8 mouse cellular contexts compared by ENCODE assay signal in genomic region chr8:111889931-111890910, GRCm38 (mm10). TPM values are rescaled to one million over a fixed set of nuclear protein-coding genes. Genes with fewer than 3 reads are reported as not detected.
DNase-seq lines count a peak whose midpoint lies in the region; ATAC-seq lines count a peak whose summit lies in the region.

No protein-coding gene starts in this region.

- H3K4me2 ChIP-seq in liver, embryonic 11.5 days: peak overlapping the region; percentile 41
- H3K4me2 ChIP-seq in hindbrain, embryonic 16.5 days (ENCODE audit: low read length): peak overlapping the region; percentile 72
- peak overlapping the region; percentile 47 for H3K4me2 ChIP-seq in neural tube, embryonic 13.5 days

- no peak for ATAC-seq in liver, embryonic 11.5 days (replicated peaks; ENCODE audit: low FRiP score)
- peak; percentile 37; the same call in 1 of the 2 replicates for ATAC-seq in hindbrain, embryonic 16.5 days
- ATAC-seq in neural tube, embryonic 13.5 days (ENCODE audit: low read depth): no peak

- WGBS in liver, embryonic 11.5 days: 13% methylated on average over 86 of the region's 86 CpGs
- 11% methylated on average over 86 of the region's 86 CpGs for WGBS in hindbrain, embryonic 16.5 days
- WGBS in neural tube, embryonic 13.5 days: 11% methylated on average over 86 of the region's 86 CpGs

- H3K4me1 ChIP-seq in liver, embryonic 11.5 days (replicated peaks; ENCODE audit: control insufficient read depth, insufficient read depth, low read length): no peaks in the 10 kb centered on the region
- H3K4me1 ChIP-seq in hindbrain, embryonic 16.5 days (ENCODE audit: control insufficient read depth, insufficient read depth, low read depth, low read length): peaks cover 5% of the 10 kb centered on the region
- H3K4me1 ChIP-seq in neural tube, embryonic 13.5 days (replicated peaks): peaks cover 17% of the 10 kb centered on the region

- no peak for DNase-seq in liver, embryonic 11.5 days (ENCODE audit: low spot score)
- no peak for DNase-seq in liver
- peak; percentile 68 to 70 for DNase-seq in cerebellum, postnatal 25 days
- DNase-seq in T-cell, adult 2 months (ENCODE audit: low spot score): no peak
- DNase-seq in right cerebral cortex, adult 18-20 months: no peak
- DNase-seq in adipocyte (ENCODE audit: low spot score): no peak

- no peaks in the 10 kb centered on the region; the same call in 1 of the 2 replicates for H3K9me3 ChIP-seq in liver, embryonic 11.5 days (ENCODE audit: control insufficient read depth, low read length)
- H3K9me3 ChIP-seq in hindbrain, embryonic 16.5 days (ENCODE audit: control insufficient read depth, low read length): no peaks in the 10 kb centered on the region
- H3K9me3 ChIP-seq in neural tube, embryonic 13.5 days: no peaks in the 10 kb centered on the region

- H3K4me3 ChIP-seq in liver, embryonic 11.5 days (ENCODE audit: low read depth, low read length): peak overlapping the region; percentile 10; the same call in 1 of the 2 replicates
- H3K4me3 ChIP-seq in hindbrain, embryonic 16.5 days (ENCODE audit: low read length): peak overlapping the region; percentile 42
- peak overlapping the region; percentile 29 for H3K4me3 ChIP-seq in neural tube, embryonic 13.5 days

- H3K27ac ChIP-seq in liver, embryonic 11.5 days (ENCODE audit: low read depth, low read length): no peak overlapping the region
- no peak overlapping the region for H3K27ac ChIP-seq in hindbrain, embryonic 16.5 days (ENCODE audit: low read depth, low read length)
- H3K27ac ChIP-seq in neural tube, embryonic 13.5 days (replicated peaks): no peak overlapping the region

- peaks cover 38% of the 10 kb centered on the region for H3K27me3 ChIP-seq in liver, embryonic 11.5 days (replicated peaks; ENCODE audit: control insufficient read depth, insufficient read depth, low read length)
- H3K27me3 ChIP-seq in hindbrain, embryonic 16.5 days (replicated peaks; ENCODE audit: control insufficient read depth, insufficient read depth, low read length): peaks cover 26% of the 10 kb centered on the region
- peaks cover 52% of the 10 kb centered on the region for H3K27me3 ChIP-seq in neural tube, embryonic 13.5 days

- no peaks in the 10 kb centered on the region for H3K36me3 ChIP-seq in liver, embryonic 11.5 days (ENCODE audit: control insufficient read depth, insufficient read depth, low read length)
- H3K36me3 ChIP-seq in hindbrain, embryonic 16.5 days (ENCODE audit: control insufficient read depth, insufficient read depth, low read length): no peaks in the 10 kb centered on the region
- H3K36me3 ChIP-seq in neural tube, embryonic 13.5 days: no peaks in the 10 kb centered on the region

- no peak overlapping the region for H3K9ac ChIP-seq in liver, embryonic 11.5 days (ENCODE audit: low read depth, low read length)
- peak overlapping the region; percentile 49; the same call in 1 of the 2 replicates for H3K9ac ChIP-seq in hindbrain, embryonic 16.5 days (ENCODE audit: low read depth, low read length)
- H3K9ac ChIP-seq in neural tube, embryonic 13.5 days: peak overlapping the region; percentile 22; the same call in 1 of the 2 replicates

RNA-seq across cellular contexts. Expression of gene Tmem170, which starts 13.7 kb away (rescaled TPM):
- polyA plus RNA-seq in liver, embryonic 11.5 days (2014; fragmentation: Nextera tagmentation; extraction: Ambion mirVana): 8.0 and 8.4 TPM in 2 replicates
- polyA plus RNA-seq in hindbrain, embryonic 16.5 days (2015; fragmentation: Nextera tagmentation; extraction: Ambion mirVana): 3.6 and 4.2 TPM in 2 replicates
- 5.3 and 5.9 TPM in 2 replicates for polyA plus RNA-seq in neural tube, embryonic 13.5 days (2015; fragmentation: Nextera tagmentation; extraction: Ambion mirVana)

RNA-seq across cellular contexts. Expression of gene Chst5, which starts 20.0 kb away (rescaled TPM):
- 0.35 and 0.41 TPM in 2 replicates for polyA plus RNA-seq in liver, embryonic 11.5 days (2014; fragmentation: Nextera tagmentation; extraction: Ambion mirVana)
- 4.4 and 4.9 TPM in 2 replicates for polyA plus RNA-seq in hindbrain, embryonic 16.5 days (2015; fragmentation: Nextera tagmentation; extraction: Ambion mirVana)
- 4.2 and 6.0 TPM in 2 replicates for polyA plus RNA-seq in neural tube, embryonic 13.5 days (2015; fragmentation: Nextera tagmentation; extraction: Ambion mirVana)

RNA-seq across cellular contexts. Expression of gene Cfdp1, which starts 36.1 kb away (rescaled TPM):
- 218 and 234 TPM in 2 replicates for polyA plus RNA-seq in liver, embryonic 11.5 days (2014; fragmentation: Nextera tagmentation; extraction: Ambion mirVana)
- 202 and 210 TPM in 2 replicates for polyA plus RNA-seq in hindbrain, embryonic 16.5 days (2015; fragmentation: Nextera tagmentation; extraction: Ambion mirVana)
- polyA plus RNA-seq in neural tube, embryonic 13.5 days (2015; fragmentation: Nextera tagmentation; extraction: Ambion mirVana): 175 and 197 TPM in 2 replicates

RNA-seq across cellular contexts. Expression of gene Tmem231, which starts 43.5 kb away (rescaled TPM):
- polyA plus RNA-seq in liver, embryonic 11.5 days (2014; fragmentation: Nextera tagmentation; extraction: Ambion mirVana): 6.7 and 6.8 TPM in 2 replicates
- polyA plus RNA-seq in hindbrain, embryonic 16.5 days (2015; fragmentation: Nextera tagmentation; extraction: Ambion mirVana): 19.5 and 21.3 TPM in 2 replicates
- polyA plus RNA-seq in neural tube, embryonic 13.5 days (2015; fragmentation: Nextera tagmentation; extraction: Ambion mirVana): 16.0 and 16.3 TPM in 2 replicates

RNA-seq across cellular contexts. Expression of gene Gabarapl2, which starts 50.3 kb away (rescaled TPM):
- polyA plus RNA-seq in liver, embryonic 11.5 days (2014; fragmentation: Nextera tagmentation; extraction: Ambion mirVana): 136 and 141 TPM in 2 replicates
- polyA plus RNA-seq in hindbrain, embryonic 16.5 days (2015; fragmentation: Nextera tagmentation; extraction: Ambion mirVana): 422 and 469 TPM in 2 replicates
- 491 and 502 TPM in 2 replicates for polyA plus RNA-seq in neural tube, embryonic 13.5 days (2015; fragmentation: Nextera tagmentation; extraction: Ambion mirVana)

Comparison
In these comparisons a context has a peak if more than half of its experiments do, and no peak if none do; other contexts are left out.
1. DNase-seq: peak in cerebellum, postnatal 25 days (2 of 2); none in liver, embryonic 11.5 days (single experiment), liver (single experiment), T-cell, adult 2 months (single experiment), right cerebral cortex, adult 18-20 months (single experiment) and adipocyte (single experiment).
2. Peak in every context shown above with its lines, with median percentiles within 50 percentile points of each other: H3K4me2 ChIP-seq and H3K4me3 ChIP-seq.